Mouse (Mus musculus) kidney, embryonic 14.5 days (tissue): ENCODE measurements at regions not wholly inside any gene's neighbourhood (a gene's known extent, or its start where the extent isn't known, plus 50 kb on each side); places are given as distances from the start of the nearest gene placed in this dataset.

Source experiments
- ATAC-seq: fragments of 200-750 bp; cut with Nextera tagmentation; 2 replicates; pipeline ENCODE4 v1.8.0; 2017; ENCODE audit warnings: moderate number of reproducible peaks, mild to moderate bottlenecking, moderate TSS enrichment, moderate library complexity; ENCODE audit not compliant: low FRiP score, low TSS enrichment
- H3K27ac ChIP-seq: fragments of 300-500 bp; sonication (generic); 2 replicates; pipeline ENCODE4 v1.5.1; 2014; ENCODE audit warnings: low read depth, mild to moderate bottlenecking, low read length, moderate library complexity, mixed read lengths
- H3K27me3 ChIP-seq: fragments of 300-500 bp; sonication (generic); 2 replicates; pipeline ENCODE4 v1.6.1; 2014; ENCODE audit warnings: mild to moderate bottlenecking, low read length; ENCODE audit not compliant: control insufficient read depth, insufficient read depth
- H3K36me3 ChIP-seq: fragments of 300-500 bp; sonication (generic); 2 replicates; pipeline ENCODE4 v1.6.1; 2014; ENCODE audit warnings: low read length, mixed read lengths; ENCODE audit not compliant: control insufficient read depth, insufficient read depth
- H3K4me1 ChIP-seq: fragments of 300-500 bp; sonication (generic); 2 replicates; pipeline ENCODE4 v1.6.1; 2014; ENCODE audit warnings: low read length, mixed read lengths; ENCODE audit not compliant: control insufficient read depth, insufficient read depth
- H3K4me2 ChIP-seq: fragments of 300-500 bp; sonication (generic); replicated peaks from 2 replicates; pipeline ENCODE4 v1.6.1; 2014; ENCODE audit warnings: low read depth, mild to moderate bottlenecking, low read length
- H3K4me3 ChIP-seq: fragments of 300-500 bp; sonication (generic); 2 replicates; pipeline ENCODE4 v1.5.1; 2014; ENCODE audit warnings: mild to moderate bottlenecking, low read length
- H3K9ac ChIP-seq: fragments of 300-500 bp; sonication (generic); 2 replicates; pipeline ENCODE4 v1.6.1; 2014; ENCODE audit warnings: low read depth, mild to moderate bottlenecking, low read length, moderate library complexity
- H3K9me3 ChIP-seq: fragments of 300-500 bp; sonication (generic); 2 replicates; pipeline ENCODE4 v1.6.1; 2016; ENCODE audit warnings: low read length; ENCODE audit not compliant: control insufficient read depth
- WGBS: fragments of 180-500 bp; shearing (Covaris S2); extraction: QIAGEN DNeasy Blood & Tissue Kit; methylation state at CpG from one replicate; pipeline ENCODE4 v1.1.7; 2014; 5-methylcytosine and 5-hydroxymethylcytosine counted together

DNA sequence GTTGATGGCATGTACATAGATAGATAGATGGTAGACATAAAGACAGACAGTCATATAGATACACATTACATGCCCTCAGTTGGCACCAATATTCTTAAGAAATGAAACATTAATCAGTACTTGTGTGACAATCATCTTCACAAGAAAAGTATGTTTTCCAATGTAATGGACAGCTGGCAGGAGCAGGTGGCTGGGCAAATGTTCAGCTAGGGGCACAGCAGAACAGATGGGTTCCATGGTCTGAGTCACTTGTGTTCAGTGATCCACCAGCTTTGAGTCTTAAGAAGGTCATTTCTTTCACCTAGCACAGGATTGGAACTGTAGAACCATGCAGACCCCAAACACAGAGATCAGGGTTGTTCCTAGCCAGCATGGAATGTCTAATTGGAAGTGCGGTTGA is 2631.2 kb upstream of the 5930422O12Rik start:
- Histone ChIP-seq H3K9ac (no peak overlapping the region), H3K27me3 (no peaks in the 10 kb centered on the region), H3K9me3 (no peaks in the 10 kb centered on the region), H3K4me2 (no peak overlapping the region), H3K4me1 (no peaks in the 10 kb centered on the region), H3K27ac (no peak overlapping the region), H3K4me3 (no peak overlapping the region), H3K36me3 (no peaks in the 10 kb centered on the region)
- whole genome bisulfite sequencing: 89% methylated on average over 1 of the region's 1 CpGs
- no peak for ATAC-seq

DNA sequence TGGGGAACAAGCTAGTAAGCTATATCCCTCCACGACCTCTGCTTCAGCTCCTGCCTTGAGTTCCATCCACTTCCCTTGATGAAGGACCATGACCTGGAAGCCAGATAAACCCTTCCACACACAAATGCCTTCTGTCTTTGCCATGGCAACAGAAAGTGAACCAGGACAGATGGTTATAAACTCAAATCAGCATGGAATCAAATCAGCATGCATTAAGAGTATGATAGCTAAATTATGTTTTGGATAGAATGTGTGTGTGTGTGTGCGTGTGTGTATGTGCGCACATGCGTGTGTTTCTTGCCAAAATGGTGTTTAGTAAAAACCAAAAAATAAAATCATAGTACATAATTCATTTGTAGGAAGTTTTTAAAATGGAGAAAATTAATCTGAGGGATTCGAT is 2611.5 kb upstream of the 5930422O12Rik start:
- no peak for ATAC-seq
- WGBS: 95% methylated on average over 5 of the region's 5 CpGs
- no peaks in the 10 kb centered on the region for H3K36me3 ChIP-seq
- no peak overlapping the region for H3K27ac ChIP-seq
- no peak overlapping the region for H3K4me3 ChIP-seq
- no peak overlapping the region for H3K9ac ChIP-seq
- no peaks in the 10 kb centered on the region for H3K9me3 ChIP-seq
- no peaks in the 10 kb centered on the region for H3K4me1 ChIP-seq
- H3K4me2 ChIP-seq: no peak overlapping the region
- H3K27me3 ChIP-seq: no peaks in the 10 kb centered on the region

DNA sequence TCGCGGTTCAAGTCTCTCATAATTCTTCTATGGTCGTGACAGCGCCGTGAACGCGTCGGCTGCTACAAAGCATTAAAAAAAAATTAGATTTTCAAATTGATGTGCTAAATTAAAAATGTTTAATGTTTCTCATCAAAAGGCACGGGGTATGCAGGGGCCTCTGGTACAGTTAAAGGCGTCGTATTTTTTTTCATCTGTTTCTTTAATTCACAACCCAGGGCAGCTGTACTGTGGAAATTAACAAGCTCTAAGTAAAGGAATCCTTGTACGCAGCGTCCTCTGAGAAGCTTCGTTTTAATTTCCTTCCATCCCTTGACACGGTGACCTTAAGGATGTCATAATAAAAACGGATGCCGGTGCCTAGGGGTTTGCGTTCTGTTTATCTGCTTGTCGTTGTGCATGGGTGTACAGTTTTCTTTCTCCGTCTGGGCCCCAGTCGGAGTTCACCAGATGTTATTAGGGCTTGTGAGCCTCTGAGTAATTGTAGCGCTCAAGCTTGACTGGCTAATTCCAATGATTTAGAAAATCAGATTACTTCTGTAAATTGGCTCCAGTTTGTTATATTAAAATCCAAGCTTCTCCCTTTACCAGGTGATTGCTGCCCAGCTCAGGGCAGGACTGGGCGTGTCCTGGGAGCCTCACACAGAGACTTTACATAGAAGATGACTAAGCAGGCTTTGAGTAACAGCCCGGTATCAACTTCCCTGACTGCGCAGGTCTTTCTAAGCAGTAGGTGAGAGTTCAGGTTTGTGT is 2605.5 kb upstream of the 5930422O12Rik start:
- Histone ChIP-seq H3K27me3 (no peaks in the 10 kb centered on the region), H3K4me1 (0 out of 2 replicates have a peak, but pooled peaks cover 4% of the 10 kb centered on the region), H3K9ac (no peak overlapping the region), H3K36me3 (no peaks in the 10 kb centered on the region), H3K9me3 (no peaks in the 10 kb centered on the region), H3K4me3 (no peak overlapping the region; the same call in 1 of the 2 replicates), H3K27ac (no peak overlapping the region), H3K4me2 (0 out of 2 replicates have a peak overlapping the region, but pooled peaks have one; percentile 17)
- ATAC-seq: peak; percentile 48; the same call in 1 of the 2 replicates
- 38% methylated on average over 25 of the region's 25 CpGs for WGBS

DNA sequence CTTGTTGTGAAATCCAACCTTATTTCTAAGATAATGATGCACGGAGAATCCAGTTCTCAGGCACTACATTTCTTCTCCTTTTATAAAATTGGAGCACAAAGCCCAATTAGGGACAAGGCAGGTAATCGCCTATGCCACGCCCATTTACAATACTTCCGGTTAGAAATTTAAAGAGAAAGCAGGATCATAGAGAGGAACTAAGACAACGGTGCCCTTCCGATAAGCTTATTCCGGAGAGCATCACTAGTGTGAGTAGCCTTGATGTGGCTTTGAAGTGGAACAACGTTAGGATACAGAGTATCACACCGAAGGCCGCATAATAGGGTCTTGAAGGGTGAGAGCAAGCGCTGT is 2604.9 kb upstream of the 5930422O12Rik start:
- ATAC-seq: no peak
- Histone ChIP-seq H3K27ac (no peak overlapping the region), H3K9ac (no peak overlapping the region), H3K4me1 (0 out of 2 replicates have a peak, but pooled peaks cover 4% of the 10 kb centered on the region), H3K4me3 (no peak overlapping the region), H3K9me3 (no peaks in the 10 kb centered on the region), H3K27me3 (no peaks in the 10 kb centered on the region), H3K36me3 (no peaks in the 10 kb centered on the region), H3K4me2 (no peak overlapping the region)
- WGBS: 84% methylated on average over 11 of the region's 11 CpGs

DNA sequence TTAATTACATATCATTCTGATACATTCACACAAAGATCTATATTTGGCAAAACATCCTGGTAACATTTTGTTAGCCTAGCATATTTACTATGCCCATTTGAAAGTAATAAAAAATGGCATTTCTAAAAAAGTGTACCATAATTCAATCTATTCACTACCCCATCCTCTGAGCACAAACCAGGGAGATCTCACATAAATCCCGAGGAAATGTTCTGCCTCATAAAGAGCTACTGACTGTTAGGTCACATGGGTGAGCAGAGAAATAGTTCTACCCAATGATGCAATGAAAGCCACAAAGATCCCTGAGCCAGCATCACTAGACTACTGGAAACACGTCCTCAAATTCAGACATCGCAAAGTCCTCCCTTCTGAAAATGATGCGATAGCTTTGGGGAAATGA is 2602.5 kb upstream of the 5930422O12Rik start:
- no peak overlapping the region for H3K9ac ChIP-seq
- H3K4me3 ChIP-seq: no peak overlapping the region
- no peak overlapping the region for H3K4me2 ChIP-seq
- H3K27ac ChIP-seq: no peak overlapping the region
- H3K9me3 ChIP-seq: no peaks in the 10 kb centered on the region
- 46% methylated on average over 4 of the region's 4 CpGs for WGBS
- no peak for ATAC-seq
- 0 out of 2 replicates have a peak, but pooled peaks cover 4% of the 10 kb centered on the region for H3K4me1 ChIP-seq
- H3K27me3 ChIP-seq: no peaks in the 10 kb centered on the region
- no peaks in the 10 kb centered on the region for H3K36me3 ChIP-seq

DNA sequence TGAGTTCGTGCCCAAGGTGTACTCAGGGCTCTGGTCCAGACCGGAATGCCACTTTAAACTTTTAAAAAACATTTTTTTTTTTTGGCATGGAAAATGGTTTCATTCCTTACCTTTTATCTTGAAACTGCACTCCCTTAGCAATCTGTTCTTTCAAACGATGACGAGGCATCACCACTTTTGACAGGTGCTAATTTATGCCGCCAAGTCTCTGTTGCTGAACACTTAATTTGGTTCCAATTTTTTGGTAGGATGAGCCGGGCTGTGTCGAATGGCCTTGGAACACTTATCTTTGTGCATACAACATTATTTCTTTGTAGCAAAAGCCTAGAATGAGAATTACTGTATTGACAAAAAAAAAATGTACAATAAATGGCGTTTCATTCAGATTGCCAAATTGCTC is 2590.5 kb upstream of the 5930422O12Rik start:
- 92% methylated on average over 8 of the region's 8 CpGs for whole genome bisulfite sequencing

DNA sequence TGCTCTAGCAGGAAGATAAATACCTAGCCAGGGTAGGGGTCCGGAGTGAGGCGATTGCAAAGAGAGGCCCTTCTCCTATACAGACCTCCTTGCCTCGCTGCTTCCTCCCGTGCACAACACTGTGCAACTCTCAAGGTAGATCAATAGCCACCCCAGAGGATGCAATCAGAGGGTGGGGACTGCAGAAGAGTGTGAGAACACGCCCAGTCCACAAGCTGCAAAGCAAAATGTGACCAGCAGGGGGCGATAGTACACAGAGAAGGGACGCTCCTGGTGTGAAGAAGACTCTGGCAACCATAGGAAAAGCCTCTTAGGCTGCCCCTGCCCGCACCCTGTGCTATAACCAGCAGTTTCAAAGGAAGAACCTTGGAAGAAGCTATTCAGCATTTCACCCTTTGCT is 2588.4 kb upstream of the 5930422O12Rik start:
- Histone ChIP-seq H3K4me1 (no peaks in the 10 kb centered on the region), H3K36me3 (no peaks in the 10 kb centered on the region), H3K9ac (no peak overlapping the region), H3K27ac (no peak overlapping the region), H3K4me2 (no peak overlapping the region), H3K4me3 (no peak overlapping the region), H3K9me3 (no peaks in the 10 kb centered on the region), H3K27me3 (no peaks in the 10 kb centered on the region)
- ATAC-seq: peak; percentile 82
- WGBS: 44% methylated on average over 8 of the region's 8 CpGs

More for the DNA sequence above, 2590.5 kb upstream of the 5930422O12Rik start:
- no peak for ATAC-seq
- Histone ChIP-seq H3K4me1 (no peaks in the 10 kb centered on the region), H3K27me3 (no peaks in the 10 kb centered on the region), H3K9ac (no peak overlapping the region), H3K9me3 (no peaks in the 10 kb centered on the region), H3K4me3 (no peak overlapping the region), H3K27ac (no peak overlapping the region), H3K36me3 (no peaks in the 10 kb centered on the region), H3K4me2 (no peak overlapping the region)

DNA sequence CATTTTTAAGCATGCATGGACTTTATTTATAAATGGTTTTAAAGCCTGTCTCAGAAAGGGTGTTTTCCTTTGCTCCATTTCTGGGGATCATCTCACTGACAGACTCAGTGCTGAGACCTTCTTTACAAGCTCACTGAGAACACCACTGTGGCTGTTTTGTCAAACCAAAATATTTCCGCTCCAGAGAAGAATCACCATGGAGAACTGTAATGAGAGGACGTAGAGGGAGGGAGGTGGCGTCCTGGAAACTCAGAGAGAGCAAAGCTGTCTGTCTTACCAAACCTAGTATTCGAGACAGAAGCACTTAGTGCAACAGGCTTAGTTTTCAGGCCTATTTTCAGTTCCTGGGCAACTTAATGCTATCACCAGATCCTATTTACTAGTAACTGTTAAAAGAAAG is 2565.5 kb upstream of the 5930422O12Rik start:
- no peak overlapping the region for H3K27ac ChIP-seq
- no peak overlapping the region for H3K9ac ChIP-seq
- no peaks in the 10 kb centered on the region for H3K36me3 ChIP-seq
- H3K27me3 ChIP-seq: no peaks in the 10 kb centered on the region
- no peak overlapping the region for H3K4me2 ChIP-seq
- H3K4me3 ChIP-seq: no peak overlapping the region
- ATAC-seq: no peak
- 52% methylated on average over 4 of the region's 4 CpGs for WGBS
- no peaks in the 10 kb centered on the region for H3K4me1 ChIP-seq
- H3K9me3 ChIP-seq: no peaks in the 10 kb centered on the region

DNA sequence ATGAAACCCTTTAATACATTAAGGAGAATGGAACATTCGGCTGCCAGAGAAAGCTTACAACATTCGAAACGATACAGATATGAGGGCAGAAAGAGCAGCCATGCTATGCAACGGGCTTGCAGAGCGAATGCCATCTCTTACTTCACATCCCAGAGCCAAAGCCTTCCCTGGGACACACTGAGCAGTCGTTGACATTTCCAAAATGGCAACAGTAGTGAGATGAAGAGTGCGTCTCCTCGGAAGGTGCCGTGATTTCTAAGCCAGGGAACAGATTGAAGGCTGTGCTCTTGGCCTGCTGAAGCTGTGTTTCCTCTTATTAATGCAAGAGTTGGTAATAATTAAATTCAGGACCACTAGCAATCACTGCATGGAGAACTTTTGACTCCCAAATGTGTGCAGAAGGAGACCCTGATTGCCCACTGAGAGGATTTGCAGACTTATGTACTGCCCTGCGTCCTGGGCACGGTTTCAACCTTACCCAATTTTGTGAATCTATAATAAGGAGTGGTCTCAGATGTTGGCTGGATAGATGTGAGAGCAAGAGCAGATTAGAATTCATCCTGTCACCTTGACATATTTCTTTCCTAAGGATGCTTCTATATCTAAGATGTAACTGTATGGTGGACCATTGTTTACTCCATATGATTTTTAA is 2522.3 kb upstream of the 5930422O12Rik start:
- no peak for ATAC-seq
- Histone ChIP-seq H3K27ac (no peak overlapping the region), H3K4me2 (no peak overlapping the region), H3K27me3 (no peaks in the 10 kb centered on the region), H3K36me3 (no peaks in the 10 kb centered on the region), H3K9ac (no peak overlapping the region), H3K9me3 (no peaks in the 10 kb centered on the region), H3K4me1 (no peaks in the 10 kb centered on the region), H3K4me3 (no peak overlapping the region)
- WGBS: 96% methylated on average over 11 of the region's 11 CpGs
